Mouse (Mus musculus) monocyte, adult 2 months (primary cell): Measurements from ENCODE around the gene Itgam.
A peak's percentile ranks its signal among the peaks of the same experiment; 100 is the strongest.

Experiments used
- DNase-seq, 2 experiments: peaks; one replicate each; pipeline ENCODE4 v3.0.0; 2022; ENCODE audit warnings: low spot score in 2 of 2, low read depth in 1 of 2

Itgam gene

GRCm38 (mm10) chr7:128056917-128057444 is 5.5 kb upstream of the Itgam start:
- no peak for DNase-seq

GRCm38 (mm10) chr7:128057860-128058259 is 4.6 kb upstream of the Itgam start:
- no peak for DNase-seq

GRCm38 (mm10) chr7:128058576-128058975 is 3.9 kb upstream of the Itgam start:
- DNase-seq: no peak

GRCm38 (mm10) chr7:128059091-128059490 is 3.3 kb upstream of the Itgam start:
- DNase-seq: no peak

GRCm38 (mm10) chr7:128063211-128063781 is 856 bp downstream of the Itgam start:
- no peak for DNase-seq

GRCm38 (mm10) chr7:128065547-128065946 is 3.1 kb downstream of the Itgam start:
- peak in 1 of 2 experiments; percentile 29 for DNase-seq

- DNase-seq: no peak
These were observed 5.4 kb downstream of the Itgam start for GRCm38 (mm10) chr7:128067847-128068246.

- DNase-seq: no peak
These were observed 7.4 kb downstream of the Itgam start for GRCm38 (mm10) chr7:128069844-128070243.

GRCm38 (mm10) chr7:128071816-128072215 is 9.4 kb downstream of the Itgam start:
- no peak for DNase-seq

GRCm38 (mm10) chr7:128080012-128080411 is 17.6 kb downstream of the Itgam start:
- no peak for DNase-seq

GRCm38 (mm10) chr7:128089141-128089540 is 26.7 kb downstream of the Itgam start:
- DNase-seq: peak; percentile 51 to 65

- DNase-seq: no peak
These were observed 35.7 kb downstream of the Itgam start for GRCm38 (mm10) chr7:128098135-128098534.

- no peak for DNase-seq
These were observed 38.4 kb downstream of the Itgam start for GRCm38 (mm10) chr7:128100742-128101357.

GRCm38 (mm10) chr7:128105246-128105645 is 42.8 kb downstream of the Itgam start:
- DNase-seq: peak in 1 of 2 experiments; percentile 0

GRCm38 (mm10) chr7:128107462-128107861 is 45.0 kb downstream of the Itgam start:
- DNase-seq: peak in 1 of 2 experiments; percentile 1

- DNase-seq: peak in 1 of 2 experiments; percentile 1
These were observed 47.9 kb downstream of the Itgam start for GRCm38 (mm10) chr7:128110314-128110713.

- peak in 1 of 2 experiments; percentile 0 for DNase-seq
These were observed 49.7 kb downstream of the Itgam start for GRCm38 (mm10) chr7:128112131-128112530.

GRCm38 (mm10) chr7:128114371-128115105 is 52.1 kb downstream of the Itgam start:
- no peak for DNase-seq

- DNase-seq: peak in 1 of 2 experiments; percentile 4
These were observed 52.9 kb downstream of the Itgam start for GRCm38 (mm10) chr7:128115211-128115958.

GRCm38 (mm10) chr7:128116396-128116795 is 54.0 kb downstream of the Itgam start:
- no peak for DNase-seq
